Mouse (Mus musculus) R1 (cell line): ENCODE results near the gene Chst15.
A peak's percentile ranks its signal among the peaks of the same experiment; 100 is the strongest.

ENCODE experiments used
- DNase-seq: peaks from one replicate; pipeline ENCODE4 v3.0.0-alpha.2; 2018; ENCODE audit warnings: low read depth, low spot score

The Chst15 gene

GRCm38 (mm10) chr7:132226379-132227074 is 90.5 kb downstream of the Chst15 start:
- peak; percentile 80 for DNase-seq

- DNase-seq = no peak
These were observed 93.4 kb downstream of the Chst15 start for GRCm38 (mm10) chr7:132223452-132224141.

GRCm38 (mm10) chr7:132214031-132214430 is 103.0 kb downstream of the Chst15 start:
- no peak for DNase-seq

- DNase-seq = peak; percentile 51
These were observed 103.6 kb downstream of the Chst15 start for GRCm38 (mm10) chr7:132213460-132213859.

GRCm38 (mm10) chr7:132211920-132212701 is 104.9 kb downstream of the Chst15 start:
- DNase-seq = no peak

- peak; percentile 37 for DNase-seq
These were observed 106.4 kb downstream of the Chst15 start for GRCm38 (mm10) chr7:132210616-132211015.

DNA sequence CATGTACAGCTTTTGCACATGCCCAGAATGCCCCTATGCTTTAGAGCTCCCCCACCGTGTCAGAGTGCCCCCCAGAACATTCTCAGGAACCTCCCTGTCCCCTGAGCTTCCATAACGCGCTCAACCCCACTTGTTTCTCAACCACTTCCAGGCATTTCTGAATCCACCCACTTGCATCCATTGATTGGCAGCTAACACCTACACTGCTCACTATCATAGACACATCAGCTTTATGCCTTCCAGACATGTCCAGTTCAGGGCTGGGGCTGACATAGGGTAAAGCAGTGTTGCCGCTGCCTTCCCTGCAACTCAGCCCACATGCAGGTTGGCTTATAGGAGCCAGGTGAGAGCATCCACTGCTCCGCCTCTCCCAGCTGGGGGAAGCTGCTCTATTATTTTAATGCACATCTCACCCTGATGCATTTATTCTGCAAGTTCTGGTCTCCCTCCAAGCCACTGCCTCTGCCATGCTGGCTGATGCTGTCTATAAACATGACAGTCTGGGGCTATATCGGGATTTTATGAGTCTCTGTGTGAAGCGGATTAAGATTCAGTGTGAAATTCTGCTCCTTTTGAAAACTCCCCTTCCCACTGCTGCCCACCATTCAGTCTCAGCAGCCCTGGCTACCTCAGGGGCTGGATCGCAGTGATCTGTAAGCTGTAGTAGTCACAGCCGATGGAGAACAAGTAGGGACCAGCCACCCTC is 107.9 kb downstream of the Chst15 start:
- no peak for DNase-seq

DNA sequence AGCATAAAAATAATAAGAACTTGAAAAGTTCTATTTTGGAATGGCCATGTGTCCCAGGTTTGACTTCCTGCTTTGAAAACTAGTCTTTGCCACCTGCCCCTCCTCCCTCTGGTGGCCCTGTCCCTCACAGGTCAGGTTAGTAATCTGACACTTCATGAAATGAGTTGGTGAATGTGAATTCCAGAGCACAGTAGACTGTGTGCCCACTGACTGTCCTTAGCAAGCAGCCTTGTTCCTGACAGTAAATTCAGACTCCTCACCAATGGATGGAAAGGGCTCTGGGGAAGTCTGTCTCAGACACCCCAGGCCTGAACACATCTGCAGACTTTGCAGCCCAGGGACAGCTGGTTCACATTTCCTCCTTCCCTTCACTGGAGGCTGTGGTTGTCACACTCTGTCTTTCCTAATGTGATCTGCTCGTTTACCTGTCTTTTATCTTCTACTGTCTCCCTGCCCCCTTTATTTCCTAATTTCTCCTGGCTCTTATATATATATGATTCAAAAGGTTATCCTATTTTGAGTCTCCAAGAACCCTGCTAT is 112.9 kb downstream of the Chst15 start:
- no peak for DNase-seq

DNA sequence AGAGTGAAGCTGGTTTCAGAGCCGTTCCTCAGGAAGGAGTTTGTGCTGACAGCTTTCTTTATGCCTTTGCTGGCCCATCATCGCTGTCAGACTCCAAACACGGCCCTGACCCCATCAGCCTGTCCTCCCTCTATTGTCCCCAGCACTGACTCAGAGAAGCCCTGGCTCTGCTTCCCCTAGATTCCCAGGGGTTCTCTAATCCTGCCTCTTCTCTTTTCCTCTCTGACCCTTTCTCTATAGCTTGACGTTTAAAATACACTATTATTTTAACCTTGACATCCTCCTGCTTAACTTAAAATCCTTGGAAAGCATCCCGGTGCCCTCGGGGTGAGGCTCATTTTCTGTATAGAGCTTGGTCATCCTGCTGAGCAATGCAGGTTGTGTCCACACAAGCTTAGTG is 117.3 kb downstream of the Chst15 start:
- DNase-seq = no peak

DNA sequence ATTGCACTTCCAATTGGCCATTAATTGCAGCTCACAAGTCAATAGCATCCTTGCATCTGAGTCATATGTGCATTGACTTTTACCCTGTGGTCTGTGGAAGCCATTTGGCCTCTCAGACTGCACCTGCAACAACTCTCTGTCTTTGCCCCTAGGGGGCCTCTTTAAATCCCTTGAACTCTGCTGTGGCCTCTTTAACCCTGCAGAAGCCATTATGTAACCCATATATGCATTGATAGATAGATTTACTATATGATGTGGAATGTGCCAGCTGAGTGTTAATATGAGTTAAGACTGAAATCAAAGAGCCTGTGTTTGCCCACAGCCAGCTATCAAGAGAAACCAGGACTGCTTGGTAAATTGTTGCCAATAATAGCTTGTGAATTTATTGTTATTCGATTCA is 118.2 kb downstream of the Chst15 start:
- DNase-seq = no peak

GRCm38 (mm10) chr7:132197817-132198475 is 119.1 kb downstream of the Chst15 start:
- DNase-seq = no peak

GRCm38 (mm10) chr7:132196581-132196980 is 120.4 kb downstream of the Chst15 start:
- no peak for DNase-seq

DNA sequence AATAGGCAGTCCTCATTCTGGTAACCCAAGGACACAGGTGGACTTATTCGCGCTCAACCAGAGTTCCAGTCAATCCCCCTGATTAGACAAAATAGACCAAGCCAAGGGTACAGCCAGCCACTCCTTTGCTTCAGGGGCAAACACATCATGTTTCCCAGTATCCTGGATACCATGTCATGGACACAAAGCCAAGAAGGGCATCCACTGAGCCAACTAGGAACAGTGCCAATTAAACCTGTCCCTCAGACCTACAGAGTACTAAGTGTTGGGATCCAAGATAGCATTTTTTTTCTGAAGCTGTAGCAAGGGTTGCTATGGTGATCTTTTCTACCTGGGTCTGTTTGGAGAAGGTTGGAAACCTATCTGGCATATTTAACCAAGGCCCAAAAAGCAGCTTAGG is 123.4 kb downstream of the Chst15 start:
- DNase-seq = no peak

GRCm38 (mm10) chr7:132187456-132187855 is 129.6 kb downstream of the Chst15 start:
- DNase-seq = no peak
